Mouse (Mus musculus) frontal cortex, postnatal 25 days (tissue): ENCODE measurements around the gene Scap.
"Not testable (repeated sequence)": the region's sequence is repeated elsewhere in the genome, so short reads cannot be mapped to it uniquely, and the experiment has no call there.

ENCODE experiments used
- DNase-seq, 2 experiments: peaks; one replicate each; pipeline ENCODE4 v3.0.0; 2022; ENCODE audit warnings: low spot score in 2 of 2

Gene Scap

GRCm38 (mm10) chr9:110384369-110384929, 51.4 kb downstream of the Scap start:
- DNase-seq, result no peak

- DNase-seq, result no peak
These were observed 54.9 kb downstream of the Scap start for GRCm38 (mm10) chr9:110388011-110388410.

GRCm38 (mm10) chr9:110390843-110391242, 57.8 kb downstream of the Scap start:
- DNase-seq, result no peak

GRCm38 (mm10) chr9:110393295-110393694, 60.2 kb downstream of the Scap start:
- no peak for DNase-seq

- no peak for DNase-seq
These were observed 67.6 kb downstream of the Scap start for GRCm38 (mm10) chr9:110400650-110401049.

GRCm38 (mm10) chr9:110402731-110403130, 69.6 kb downstream of the Scap start:
- DNase-seq, result no peak

- not testable (repeated sequence) for DNase-seq
These were observed 70.2 kb downstream of the Scap start for GRCm38 (mm10) chr9:110403240-110403639.

- peak in 1 of 2 experiments; percentile 32 for DNase-seq
These were observed 74.4 kb downstream of the Scap start for GRCm38 (mm10) chr9:110407311-110408098.

GRCm38 (mm10) chr9:110408099-110408773, 75.1 kb downstream of the Scap start, which contains the start of gene Ptpn23:
Ptpn23 (minus strand) TSS chr9:110408213.
- peak; percentile 76 to 86 for DNase-seq

- peak; percentile 68 to 76 for DNase-seq
These were observed 78.1 kb downstream of the Scap start for GRCm38 (mm10) chr9:110410908-110411887.

- no peak for DNase-seq
These were observed 79.8 kb downstream of the Scap start for GRCm38 (mm10) chr9:110412926-110413325.

- DNase-seq, result no peak
These were observed 80.7 kb downstream of the Scap start for GRCm38 (mm10) chr9:110413785-110414184.

GRCm38 (mm10) chr9:110419511-110420112, 86.5 kb downstream of the Scap start, which contains the start of gene Ngp:
Ngp (plus strand) TSS chr9:110419747.
- no peak for DNase-seq

GRCm38 (mm10) chr9:110431241-110431640, 98.2 kb downstream of the Scap start:
- DNase-seq, result no peak

- DNase-seq, result no peak
These were observed 100.0 kb downstream of the Scap start for GRCm38 (mm10) chr9:110433045-110433444.
